Mouse (Mus musculus): Measurements from ENCODE around the gene Prg3. TPM values are rescaled to one million over a fixed set of nuclear protein-coding genes. Genes with fewer than 3 reads are reported as not detected.

Gene Prg3
- polyA plus RNA-seq, 1 experiment: not detected

DNA sequence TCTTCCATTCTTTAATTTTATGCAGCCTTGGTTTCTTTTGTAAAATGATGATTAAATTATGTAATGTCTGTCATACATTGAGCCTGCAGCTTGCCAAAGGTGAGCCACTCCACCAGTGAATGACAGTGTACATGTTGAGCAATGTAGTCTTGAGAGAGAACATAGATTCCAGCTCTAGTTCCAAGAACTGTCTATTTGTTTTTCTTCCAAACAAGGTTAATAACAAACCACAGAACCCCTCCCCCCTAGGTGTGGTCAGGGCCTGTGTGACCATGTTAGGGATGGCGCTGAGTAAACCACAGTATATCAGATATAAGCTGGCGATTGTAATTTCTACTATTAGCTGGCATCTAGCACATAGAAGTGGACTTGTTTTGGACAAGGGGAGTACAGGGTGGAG lies 8.4 kb downstream of the Prg3 start:
- DNase-seq (ENCODE audit: low spot score): no peak

DNA sequence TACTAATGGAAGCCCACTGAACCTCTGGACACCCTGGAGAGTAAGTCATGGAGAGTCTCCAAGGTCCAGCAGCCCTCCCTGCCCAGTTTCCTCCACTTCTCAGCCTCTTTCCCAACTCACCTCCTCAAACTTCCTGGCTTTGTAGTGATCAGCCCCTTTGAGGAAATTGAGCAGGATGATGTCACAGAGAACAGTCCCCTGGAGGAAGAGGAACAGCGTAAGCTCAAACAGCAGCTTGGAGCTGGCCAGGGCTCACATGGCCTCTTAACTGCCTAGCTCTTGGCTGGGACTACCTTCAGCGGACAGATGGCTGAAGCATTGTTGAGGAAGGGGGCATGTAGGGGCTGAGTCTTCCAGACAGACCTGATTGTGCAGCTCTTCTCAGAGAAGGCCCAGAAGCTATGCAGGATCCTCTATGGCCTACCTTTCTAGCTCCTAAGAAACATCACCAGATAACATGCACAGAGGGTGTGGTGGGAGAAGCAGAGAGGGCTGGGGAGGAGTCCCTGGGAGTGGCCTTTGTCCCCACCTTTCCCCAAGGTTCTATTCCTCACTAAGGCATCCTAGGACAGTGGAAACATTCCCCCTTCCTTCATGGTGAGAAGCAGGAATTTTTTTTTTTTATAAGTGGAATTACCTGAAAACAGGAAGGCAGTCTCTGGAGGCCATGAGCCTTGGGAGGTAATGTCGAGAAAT lies 11.6 kb downstream of the Prg3 start:
- DNase-seq (ENCODE audit: low spot score): no peak

DNA sequence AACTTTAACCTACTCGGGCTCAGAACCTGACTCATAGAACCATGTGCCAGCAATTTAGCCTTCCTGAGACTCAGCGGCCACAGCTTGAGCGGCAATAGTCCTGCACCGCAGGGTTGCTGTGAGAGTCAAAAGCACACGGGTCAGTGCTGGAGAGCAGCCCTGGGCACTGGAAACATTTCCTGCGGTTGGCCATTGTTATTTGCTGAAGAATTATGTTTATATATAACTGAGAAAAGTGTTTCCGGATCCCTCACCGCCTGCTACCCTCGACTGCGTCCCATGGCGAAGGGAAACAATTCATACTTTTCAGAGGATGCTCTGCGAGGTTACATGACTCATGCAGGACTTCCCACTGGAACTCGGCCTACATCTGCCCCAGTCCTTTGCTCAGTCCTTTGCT lies 13.5 kb downstream of the Prg3 start:
- no peak for DNase-seq (ENCODE audit: low spot score)

DNA sequence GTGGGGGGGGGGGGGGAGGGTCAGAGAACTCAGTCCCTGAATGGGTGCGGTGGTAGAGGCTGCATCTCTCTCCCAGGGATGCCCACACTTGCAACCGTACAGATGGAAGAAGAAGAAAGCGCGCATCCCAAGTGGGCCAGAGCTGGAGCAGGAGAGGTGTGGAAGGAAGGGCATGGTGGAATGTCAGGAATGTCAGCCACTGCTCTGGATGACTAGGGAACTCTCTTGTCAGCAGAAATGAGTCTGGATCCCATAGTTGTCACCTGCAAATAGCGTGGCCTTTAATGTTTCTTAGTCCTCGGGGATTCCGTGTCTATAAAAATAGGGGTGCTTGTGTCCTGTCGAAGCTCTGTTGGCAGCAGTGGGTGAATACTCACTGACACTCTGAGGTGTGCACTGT lies 14.6 kb downstream of the Prg3 start:
- no peak for DNase-seq (ENCODE audit: low spot score)

DNA sequence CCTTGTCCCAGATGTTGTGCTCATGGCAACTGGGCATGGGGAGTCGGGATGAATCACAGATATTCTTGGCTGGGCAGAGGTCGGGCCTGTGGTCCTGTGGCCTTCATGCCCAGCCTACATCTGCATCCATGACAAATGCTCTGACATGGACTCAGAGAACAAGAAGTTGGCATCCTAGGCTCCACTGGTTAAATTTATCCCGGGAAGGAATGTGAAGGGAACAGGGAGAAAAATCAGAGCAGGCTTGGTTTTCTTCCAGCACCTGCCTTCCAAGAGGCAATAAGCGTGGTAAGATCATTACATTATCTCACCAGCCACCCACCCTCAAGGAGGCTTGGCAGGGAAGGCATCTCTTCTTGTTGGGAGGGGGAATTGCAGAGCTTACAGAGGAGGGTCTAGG lies 16.3 kb downstream of the Prg3 start:
- DNase-seq (ENCODE audit: low spot score): no peak

DNA sequence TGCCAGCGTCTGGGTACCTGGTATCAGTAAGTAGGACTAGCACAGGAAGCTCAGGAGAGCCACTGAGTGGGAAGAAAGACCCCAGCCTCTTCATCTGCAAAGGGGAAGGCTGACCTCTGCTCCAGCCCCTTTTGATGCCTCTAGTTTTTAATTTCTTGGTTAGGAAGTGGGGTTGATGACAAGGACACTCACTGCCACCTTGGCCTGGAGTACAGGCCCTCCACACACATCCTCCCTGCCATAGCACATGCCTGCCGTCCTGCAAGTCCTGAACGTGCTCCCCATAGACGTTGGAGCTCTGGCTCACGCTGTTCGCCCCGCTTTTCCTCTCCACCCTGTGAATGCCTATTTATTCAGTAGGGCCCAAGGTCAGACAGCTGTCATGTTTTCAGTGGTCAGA lies 18.6 kb downstream of the Prg3 start:
- DNase-seq (ENCODE audit: low spot score): no peak

DNA sequence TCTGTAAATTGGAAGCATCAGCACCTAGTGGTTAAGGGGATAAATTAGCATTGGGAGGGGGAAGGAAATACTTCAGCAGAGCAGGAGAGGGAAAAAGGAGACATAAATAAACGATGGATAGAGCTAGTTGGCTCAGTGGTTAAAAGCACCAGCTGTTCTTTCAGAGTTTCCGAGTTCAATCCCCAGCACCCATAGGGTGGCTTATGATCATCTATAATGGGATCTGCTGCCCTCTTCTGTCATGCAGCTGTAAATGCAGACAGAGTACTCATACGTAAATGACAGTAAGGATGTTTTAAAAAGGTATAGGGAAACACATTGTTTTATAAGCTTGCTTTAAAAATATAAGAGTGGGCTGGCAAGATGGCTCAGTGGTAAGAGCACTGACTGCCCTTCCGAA lies 19.7 kb downstream of the Prg3 start:
- DNase-seq (ENCODE audit: low spot score): no peak

DNA sequence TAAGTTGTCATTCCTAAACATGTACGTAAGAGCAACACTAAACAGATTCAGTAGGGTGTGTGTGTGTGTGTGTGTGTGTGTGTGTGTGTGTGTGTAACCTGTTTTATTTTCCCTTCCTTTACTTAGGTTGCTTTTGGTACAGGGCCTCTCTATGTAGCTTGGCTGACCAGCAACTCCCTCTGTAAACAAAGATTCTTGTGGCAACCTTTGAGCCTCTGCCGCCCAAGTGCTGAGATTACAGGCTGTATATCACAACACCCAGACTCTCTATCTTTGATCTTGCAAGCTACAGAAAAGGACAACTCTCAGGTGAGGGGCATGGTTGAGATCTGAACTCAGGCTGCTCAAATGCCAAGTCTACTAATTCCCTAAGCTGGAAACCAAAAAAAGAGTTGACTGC lies 21.2 kb downstream of the Prg3 start:
- no peak for DNase-seq (ENCODE audit: low spot score)

DNA sequence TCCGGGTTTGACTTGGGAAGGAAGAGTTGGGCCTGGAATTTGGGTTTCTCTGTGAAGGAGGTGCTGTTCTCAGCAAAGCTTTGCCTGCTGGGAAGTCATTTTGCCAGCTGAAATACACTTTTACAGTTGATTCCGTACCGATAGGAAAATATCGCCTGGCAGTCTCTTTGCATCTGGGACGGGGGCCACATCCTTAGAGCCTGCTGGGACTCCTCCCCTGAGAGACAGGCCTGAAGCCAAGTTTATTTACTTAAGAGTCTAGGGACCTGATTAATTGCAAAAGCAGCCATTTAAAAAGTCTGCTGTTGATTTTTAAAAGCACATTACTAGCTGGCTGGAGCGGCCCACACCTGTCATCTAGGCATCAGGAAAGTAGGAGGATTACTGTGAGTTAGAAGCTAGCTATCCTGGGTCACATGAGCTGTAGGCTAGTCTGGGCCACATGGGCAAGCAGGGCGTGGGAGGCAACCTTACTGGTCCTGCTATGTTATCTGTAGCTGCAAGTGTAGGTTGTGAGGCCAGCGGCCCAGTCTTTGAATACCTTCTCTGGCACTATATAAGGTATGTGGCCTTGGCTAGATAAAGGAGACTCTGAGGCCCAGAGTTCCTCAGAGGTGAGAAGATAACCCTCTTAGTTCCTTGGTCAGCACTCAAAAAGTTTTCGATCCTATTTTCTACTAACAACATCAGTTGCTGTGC lies 24.0 kb downstream of the Prg3 start:
- no peak for DNase-seq (ENCODE audit: low spot score)

DNA sequence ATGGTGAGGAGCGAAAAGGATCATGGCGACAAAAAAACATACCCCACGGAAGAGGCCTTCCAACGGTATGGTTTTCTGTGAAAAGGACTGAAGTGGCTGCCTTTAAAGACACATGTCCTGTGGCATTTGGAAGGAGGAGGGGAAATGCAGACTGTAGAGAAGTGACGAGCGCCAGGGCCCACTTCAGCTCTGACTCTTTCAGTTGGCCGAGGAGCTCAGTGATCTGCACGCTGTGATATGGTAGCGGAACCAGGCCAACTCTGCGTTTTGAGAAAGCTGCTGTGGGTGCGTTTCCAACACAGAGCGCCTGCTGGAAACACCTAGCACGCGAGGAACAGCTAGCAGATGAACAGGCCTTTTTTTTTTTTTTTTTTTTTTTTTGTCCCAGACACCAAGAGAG lies 24.7 kb downstream of the Prg3 start:
- DNase-seq (ENCODE audit: low spot score): no peak

DNA sequence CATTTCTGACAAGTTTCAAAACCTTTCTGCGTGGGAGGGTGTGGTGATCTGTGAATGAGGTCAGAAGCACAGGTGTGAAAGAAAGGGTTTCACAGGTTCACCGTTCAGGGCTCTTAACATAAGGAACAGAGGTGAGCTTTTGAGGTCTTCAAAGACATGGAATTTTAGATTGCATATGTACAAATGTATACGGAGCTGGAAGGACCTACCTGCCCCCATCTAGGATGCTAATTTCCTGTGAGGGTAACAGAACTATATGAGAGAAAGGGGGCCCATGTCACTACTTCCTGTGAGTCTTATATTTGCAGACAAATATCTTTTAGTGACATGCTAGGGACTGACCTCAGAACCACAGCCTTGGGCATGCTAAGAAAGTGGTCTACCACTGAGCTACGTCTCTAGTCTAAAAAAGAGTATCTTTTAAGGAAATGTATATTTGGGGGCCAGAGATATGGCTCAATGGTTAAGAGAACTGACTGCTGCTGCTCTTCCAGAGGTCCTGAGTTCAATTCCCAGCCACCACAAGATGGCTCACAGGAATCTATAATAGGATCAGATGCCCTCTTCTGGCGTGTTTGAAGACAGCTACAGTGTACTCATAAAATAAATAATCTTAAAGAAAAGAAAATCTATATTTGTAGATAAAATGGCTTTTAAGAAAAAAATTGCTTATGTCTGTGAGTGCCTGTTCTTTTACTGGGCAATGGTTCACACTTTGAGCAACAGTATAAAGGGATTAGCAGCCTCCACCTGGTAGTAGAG lies 26.0 kb downstream of the Prg3 start:
- DNase-seq (ENCODE audit: low spot score): no peak

DNA sequence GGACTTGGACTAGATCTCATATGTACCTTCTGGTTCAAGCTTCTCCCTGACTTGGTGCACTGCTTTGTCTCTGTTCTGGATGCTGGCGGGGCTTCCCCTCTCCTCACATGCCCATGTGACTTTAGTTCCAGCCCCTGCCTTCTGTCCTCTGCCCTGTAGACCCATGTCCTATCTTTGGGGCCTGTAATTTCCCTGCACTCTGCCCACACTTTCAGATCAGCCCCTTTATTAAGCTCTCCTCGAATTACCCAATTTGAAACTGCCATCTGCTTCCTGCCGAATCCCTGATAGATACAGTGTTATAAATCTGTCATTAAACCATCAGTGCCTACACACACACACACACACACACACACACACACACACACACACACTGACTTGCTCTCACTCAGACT lies 26.6 kb downstream of the Prg3 start:
- no peak for DNase-seq (ENCODE audit: low spot score)

DNA sequence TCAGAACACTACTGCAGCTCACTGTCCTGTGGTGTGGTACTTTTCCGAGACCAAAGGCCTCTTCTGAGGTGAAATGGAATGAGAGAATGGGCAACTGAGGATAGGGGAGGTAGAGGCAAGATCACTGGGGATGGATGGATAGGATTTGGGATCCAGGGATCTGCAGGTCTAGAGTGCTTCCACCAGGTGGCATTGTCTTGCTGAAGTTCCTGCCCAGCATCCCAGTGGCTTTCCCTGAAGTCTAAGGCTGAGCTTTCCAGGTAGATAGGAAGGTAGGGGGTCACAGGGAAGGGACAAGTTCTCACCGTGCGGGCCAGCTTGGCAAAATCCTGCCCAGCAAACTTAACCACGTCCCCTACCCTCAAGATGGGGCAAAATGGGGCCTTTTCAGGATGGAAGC lies 34.0 kb downstream of the Prg3 start:
- no peak for DNase-seq (ENCODE audit: low spot score)

DNA sequence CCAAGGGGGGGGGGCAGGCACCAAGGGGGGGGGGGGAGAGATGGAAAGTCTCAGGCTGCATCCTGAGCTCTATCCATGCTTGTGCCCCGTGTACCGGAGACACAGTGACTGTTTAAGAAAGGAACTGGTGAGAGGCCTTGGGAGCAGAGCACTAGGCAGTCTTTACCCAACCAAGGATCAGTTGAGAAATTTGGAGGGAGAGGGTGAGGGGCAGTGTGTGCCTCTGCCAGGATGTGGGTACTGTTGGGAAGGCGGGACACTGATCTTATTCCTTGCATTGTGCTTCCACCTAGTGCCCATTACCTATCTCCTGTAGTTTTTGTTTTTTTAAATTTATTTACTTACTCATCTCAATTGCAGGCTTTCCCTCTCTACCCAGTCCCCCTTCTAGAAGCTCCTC lies 38.2 kb downstream of the Prg3 start:
- DNase-seq (ENCODE audit: low spot score): no peak

DNA sequence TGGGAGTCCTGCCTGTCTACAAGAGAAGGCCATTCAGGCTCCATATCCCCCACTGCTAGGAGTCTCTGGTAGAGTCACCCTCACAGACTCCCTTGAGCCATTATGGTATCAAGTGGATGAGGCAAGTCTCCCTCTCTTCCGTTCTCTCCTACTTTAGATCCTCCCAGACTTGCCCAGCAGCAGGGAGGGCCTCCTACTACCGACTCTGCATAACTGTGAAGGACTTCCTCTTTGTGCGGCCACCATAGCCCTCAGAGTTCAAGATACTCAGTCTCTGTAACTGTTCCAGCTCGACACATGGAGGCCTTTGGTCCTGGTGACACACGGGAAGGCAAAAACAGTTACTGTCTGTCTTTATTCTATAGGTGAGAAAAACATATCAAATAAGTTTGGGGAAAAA lies 39.3 kb downstream of the Prg3 start:
- no peak for DNase-seq (ENCODE audit: low spot score)

DNA sequence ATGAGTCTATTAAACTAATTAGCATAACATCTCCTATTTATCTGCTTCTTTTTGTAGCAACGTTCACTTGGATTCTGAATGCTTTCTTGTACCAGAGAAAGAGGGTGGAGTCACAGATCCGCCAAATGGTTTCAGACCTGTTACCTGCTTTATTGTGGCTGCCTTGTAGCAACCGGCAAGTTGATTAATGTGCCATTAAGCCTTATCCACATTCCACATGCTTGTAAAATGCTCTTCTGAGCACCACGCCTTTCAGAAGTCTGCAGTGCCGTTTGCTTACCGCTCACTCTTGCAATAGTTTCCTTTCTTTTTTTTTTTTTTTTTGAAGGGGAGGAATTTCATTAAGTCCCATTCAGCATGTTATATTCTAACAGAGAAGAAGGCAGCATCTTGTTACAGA lies 41.9 kb downstream of the Prg3 start:
- no peak for DNase-seq (ENCODE audit: low spot score)

DNA sequence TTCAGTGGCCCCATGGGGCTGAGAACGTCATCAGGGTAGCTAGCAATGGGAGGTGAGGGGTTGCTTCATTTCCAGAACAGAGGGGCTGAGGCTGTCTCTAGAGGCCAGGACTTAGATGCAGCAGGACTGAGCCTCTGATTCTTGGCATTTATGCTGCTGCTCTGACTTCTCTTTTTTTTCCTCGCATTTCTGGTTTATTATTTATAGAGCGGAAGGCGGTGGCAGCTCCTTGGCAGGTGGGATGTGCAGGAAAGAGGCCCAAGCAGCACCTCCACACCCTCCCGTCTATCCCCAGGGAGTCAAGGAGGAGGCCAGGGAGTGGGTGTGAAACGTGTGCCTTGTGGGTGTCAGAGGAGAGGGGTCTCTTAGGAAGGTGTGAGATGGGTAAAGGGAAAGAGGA lies 43.0 kb downstream of the Prg3 start:
- DNase-seq (ENCODE audit: low spot score): no peak

DNA sequence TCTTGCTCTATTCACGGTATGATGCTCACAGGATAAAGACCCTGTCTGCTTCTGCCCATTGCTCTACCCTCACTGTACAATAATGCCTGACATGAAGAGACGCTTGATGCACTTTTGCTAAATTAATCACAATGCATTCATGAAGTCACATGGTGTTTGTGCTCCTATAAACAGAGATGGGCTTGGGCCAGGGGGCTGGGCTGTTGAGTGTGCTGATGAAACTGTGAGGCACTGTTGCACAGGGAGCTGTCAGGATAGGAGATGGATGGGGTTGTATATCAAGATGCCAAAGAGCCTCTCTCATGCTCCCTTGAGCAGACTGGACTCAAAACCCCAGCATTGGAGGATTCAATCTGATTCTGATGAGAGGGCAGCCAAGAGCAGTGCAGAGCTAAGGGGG lies 45.1 kb downstream of the Prg3 start:
- no peak for DNase-seq (ENCODE audit: low spot score)

DNA sequence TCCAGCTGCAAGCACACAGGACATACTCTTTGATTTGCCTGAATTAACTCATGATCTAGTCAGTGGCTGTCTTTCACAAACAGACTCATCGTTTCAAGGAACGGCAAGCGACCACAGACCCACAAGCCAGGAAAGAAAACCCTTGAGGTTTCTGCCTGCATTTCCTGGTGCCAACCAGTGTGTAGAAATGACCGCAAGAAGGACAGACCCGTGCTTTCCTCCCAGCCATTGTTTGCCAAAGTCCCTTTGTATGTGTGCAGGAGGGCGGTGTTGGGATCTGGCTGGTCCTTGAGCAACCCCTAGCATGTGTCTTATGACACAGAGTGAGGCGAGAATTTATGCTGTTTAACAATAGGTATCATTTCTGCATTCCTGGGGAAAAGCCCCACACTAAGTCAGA lies 46.2 kb downstream of the Prg3 start:
- no peak for DNase-seq (ENCODE audit: low spot score)

DNA sequence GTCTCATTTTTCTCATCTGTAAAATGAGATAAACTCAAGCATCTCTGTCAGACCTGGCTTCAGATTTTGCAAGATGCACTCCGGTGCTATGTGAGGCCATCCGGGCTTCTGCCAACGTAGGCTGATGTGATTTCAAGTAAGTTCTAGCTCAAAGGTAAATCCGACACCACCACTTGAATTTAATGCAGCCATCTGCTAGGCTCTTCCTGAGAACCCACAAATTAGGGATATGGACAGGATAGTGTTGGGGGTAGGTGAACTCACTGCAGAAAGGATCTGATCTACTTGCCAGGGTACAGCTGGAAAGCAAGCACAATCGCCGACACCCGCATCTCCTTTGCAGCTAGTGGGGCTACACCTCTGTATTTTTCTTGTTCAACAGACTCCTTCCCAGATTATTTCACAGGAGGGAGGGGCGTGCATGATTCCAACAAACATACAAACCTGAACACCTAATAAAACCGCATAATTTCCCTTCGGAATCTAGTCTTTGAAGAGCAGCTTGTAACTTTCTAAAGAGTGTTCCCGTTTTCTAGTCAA lies 48.6 kb downstream of the Prg3 start:
- DNase-seq (ENCODE audit: low spot score): no peak

DNA sequence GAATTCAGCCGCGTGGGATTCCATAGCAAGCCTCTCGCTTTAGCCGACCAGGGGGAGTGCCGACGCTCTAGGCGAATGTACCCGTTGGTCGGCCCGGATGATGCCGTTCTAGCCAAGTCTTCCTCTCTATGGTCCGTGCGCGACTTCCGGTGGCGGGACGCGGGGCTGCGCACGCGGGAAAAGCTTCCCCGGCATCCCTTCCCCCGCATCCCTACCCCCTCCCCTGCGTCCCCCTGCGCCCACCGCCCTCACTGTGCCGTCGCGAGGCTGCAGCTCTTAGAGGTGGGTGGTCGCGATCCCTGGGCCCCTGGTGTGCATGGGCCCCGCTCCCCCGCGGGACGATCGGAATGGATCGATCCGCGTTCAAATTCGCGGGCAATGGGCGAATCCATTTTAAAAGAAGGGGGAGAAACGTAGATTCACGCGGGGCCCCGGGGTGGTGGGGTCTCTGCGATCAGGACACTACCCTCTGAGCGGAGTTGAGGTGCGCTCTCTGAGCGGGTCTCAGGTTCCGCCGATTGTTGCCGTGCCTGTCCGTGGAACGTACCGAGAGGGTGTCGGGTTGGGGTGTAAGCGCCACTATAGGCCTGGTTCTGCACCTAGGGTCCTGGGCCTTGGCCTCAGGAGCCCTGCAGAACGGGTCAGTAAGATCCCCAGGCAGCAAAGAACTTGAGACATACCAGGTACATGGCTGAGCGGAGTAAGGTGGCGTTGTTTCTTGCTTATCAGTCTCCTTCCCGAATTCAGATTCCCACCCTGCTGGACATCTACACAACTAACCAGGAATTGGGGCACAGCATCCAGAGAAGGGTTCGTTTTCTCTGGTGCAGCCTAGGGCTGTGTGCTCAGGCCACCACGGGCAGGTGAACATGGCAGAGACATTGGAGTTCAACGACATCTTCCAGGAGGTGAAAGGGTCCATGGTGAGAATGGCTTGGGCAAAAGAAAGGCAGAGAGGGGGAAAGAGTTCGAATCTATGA lies 49.3 kb downstream of the Prg3 start, which contains the start of the genes Ssrp1 and P2rx3:
TSS of gene Ssrp1 (plus strand) at position 188 of the 980 bp plus-strand sequence.
TSS of gene P2rx3 (minus strand) at position 416 of the 980 bp plus-strand sequence.
- DNase-seq (ENCODE audit: low spot score): peak; percentile 77

All from urinary bladder, adult 2 months (tissue).